8 mouse cellular contexts compared by ENCODE assay signal in the genomic region with DNA sequence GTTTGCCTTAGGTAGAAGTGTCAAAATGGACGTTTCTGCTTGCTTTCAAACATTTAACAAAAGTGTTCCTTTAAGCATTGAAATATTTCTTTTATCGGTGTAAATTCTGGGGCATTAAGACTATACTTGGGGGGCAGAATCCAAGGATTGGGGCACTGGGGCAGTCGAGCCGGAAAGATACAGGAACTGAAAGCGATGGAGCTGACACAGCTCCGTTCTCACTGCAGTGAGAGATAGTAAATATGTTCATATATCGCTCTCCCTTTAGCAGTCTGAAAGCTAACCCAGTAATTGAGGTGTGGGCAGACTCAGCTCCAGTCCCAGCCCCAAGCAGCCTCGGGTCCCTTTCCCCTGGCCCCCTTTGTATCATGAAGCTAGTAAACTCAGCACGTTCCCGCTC. TPM values are rescaled to one million over a fixed set of nuclear protein-coding genes. Genes with fewer than 3 reads are reported as not detected.
A peak's percentile ranks its signal among the peaks of the same experiment; 100 is the strongest.
DNase-seq lines count a peak whose midpoint lies in the region; ATAC-seq and TF ChIP-seq lines count a peak whose summit lies in the region.

No protein-coding gene starts in this region.

- H3K4me2 ChIP-seq in heart, embryonic 15.5 days, result peak overlapping the region; percentile 98
- peak overlapping the region; percentile 99 for H3K4me2 ChIP-seq in hindbrain, embryonic 13.5 days
- peak overlapping the region; percentile 85 for H3K4me2 ChIP-seq in midbrain, embryonic 12.5 days (replicated peaks)

- H3K4me1 ChIP-seq in heart, embryonic 15.5 days (replicated peaks), result peaks cover 21% of the 10 kb centered on the region
- H3K4me1 ChIP-seq in bone marrow macrophage, adult 2 months (ENCODE audit: control insufficient read depth, insufficient read depth, low read length), result peaks cover 18% of the 10 kb centered on the region
- peaks cover 24% of the 10 kb centered on the region for H3K4me1 ChIP-seq in hindbrain, embryonic 13.5 days (replicated peaks)
- H3K4me1 ChIP-seq in midbrain, embryonic 12.5 days, result peaks cover 19% of the 10 kb centered on the region

- no peak for TF ChIP-seq POLR2A in bone marrow macrophage, adult 2 months (IDR thresholded peaks at IDR 0.05; ENCODE audit: borderline replicate concordance, low read depth, low read length)

- no peak for DNase-seq in heart, adult 9 months (ENCODE audit: low spot score in 2 of 2)
- DNase-seq in urinary bladder, adult 2 months (ENCODE audit: low spot score), result no peak
- DNase-seq in thymus, postnatal 14 days, result no peak
- no peak for DNase-seq in left cerebral cortex, postnatal 25 days (ENCODE audit: low spot score in 2 of 2)

- H3K9me3 ChIP-seq in heart, embryonic 15.5 days (replicated peaks), result no peaks in the 10 kb centered on the region
- no peaks in the 10 kb centered on the region for H3K9me3 ChIP-seq in hindbrain, embryonic 13.5 days
- no peaks in the 10 kb centered on the region for H3K9me3 ChIP-seq in midbrain, embryonic 12.5 days

- no peak overlapping the region for H3K9ac ChIP-seq in heart, embryonic 15.5 days
- H3K9ac ChIP-seq in hindbrain, embryonic 13.5 days, result peak overlapping the region; percentile 72; the same call in 1 of the 2 replicates
- H3K9ac ChIP-seq in midbrain, embryonic 12.5 days (replicated peaks), result peak overlapping the region; percentile 51

- peaks cover 21% of the 10 kb centered on the region for H3K27me3 ChIP-seq in heart, embryonic 15.5 days
- H3K27me3 ChIP-seq in hindbrain, embryonic 13.5 days, result peaks cover 37% of the 10 kb centered on the region
- peaks cover 28% of the 10 kb centered on the region for H3K27me3 ChIP-seq in midbrain, embryonic 12.5 days

- ATAC-seq in heart, embryonic 15.5 days (replicated peaks; ENCODE audit: insufficient number of reproducible peaks, insufficient read depth, low FRiP score, low read depth), result no peak
- no peak; the same call in 1 of the 2 replicates for ATAC-seq in hindbrain, embryonic 13.5 days (ENCODE audit: low FRiP score)
- no peak for ATAC-seq in midbrain, embryonic 12.5 days (ENCODE audit: low FRiP score, low read depth)

- no peaks in the 10 kb centered on the region for H3K36me3 ChIP-seq in heart, embryonic 15.5 days
- no peaks in the 10 kb centered on the region for H3K36me3 ChIP-seq in hindbrain, embryonic 13.5 days
- H3K36me3 ChIP-seq in midbrain, embryonic 12.5 days, result no peaks in the 10 kb centered on the region

- 30% methylated on average over 10 of the region's 10 CpGs for WGBS in heart, embryonic 15.5 days
- WGBS in hindbrain, embryonic 13.5 days, result 42% methylated on average over 10 of the region's 10 CpGs
- WGBS in midbrain, embryonic 12.5 days, result 33% methylated on average over 10 of the region's 10 CpGs

- no peak overlapping the region for H3K27ac ChIP-seq in heart, embryonic 15.5 days
- peak overlapping the region; percentile 80 for H3K27ac ChIP-seq in bone marrow macrophage, adult 2 months (ENCODE audit: insufficient read depth, low read depth, low read length)
- H3K27ac ChIP-seq in hindbrain, embryonic 13.5 days, result no peak overlapping the region
- no peak overlapping the region for H3K27ac ChIP-seq in midbrain, embryonic 12.5 days (replicated peaks)

- intact Hi-C loops in left cerebral cortex, postnatal 25 days (cut with DNase I), result no loop called here

- H3K4me3 ChIP-seq in heart, embryonic 15.5 days, result peak overlapping the region; percentile 76
- H3K4me3 ChIP-seq in bone marrow macrophage, adult 2 months (ENCODE audit: insufficient read depth, low read length), result peak overlapping the region; percentile 78
- H3K4me3 ChIP-seq in hindbrain, embryonic 13.5 days, result peak overlapping the region; percentile 58
- H3K4me3 ChIP-seq in midbrain, embryonic 12.5 days, result peak overlapping the region; percentile 51

- TF ChIP-seq CTCF in bone marrow macrophage, adult 2 months (IDR thresholded peaks at IDR 0.05; ENCODE audit: low read depth, low read length), result no peak

RNA-seq across cellular contexts. Expression of a gene that starts 1.0 kb away (rescaled TPM):
- 4.4 and 9.4 TPM in 2 replicates for polyA plus RNA-seq in heart, embryonic 15.5 days (2015; fragmentation: Nextera tagmentation; extraction: Ambion mirVana)
- 69.0 and 77.0 TPM in 2 replicates for polyA plus RNA-seq in bone marrow macrophage, adult 2 months (2012; ENCODE audit: insufficient read depth, insufficient read length, missing spikeins)
- polyA plus RNA-seq in hindbrain, embryonic 13.5 days (2015; fragmentation: Nextera tagmentation; extraction: Ambion mirVana), result 3.6 and 4.0 TPM in 2 replicates
- 3.6 and 4.2 TPM in 2 replicates for polyA plus RNA-seq in midbrain, embryonic 12.5 days (2016; fragmentation: Nextera tagmentation; extraction: Ambion mirVana)
- 12.2 and 12.5 TPM in 2 replicates for polyA plus RNA-seq in urinary bladder, adult 2 months (2012; rRNA removed)
- total RNA-seq in left cerebral cortex, postnatal 25 days (2021), result 1 to 10 TPM in 1 of 2 experiments, under 1 TPM in 1; 0.99 to 1.9 TPM
